Mouse (Mus musculus) midbrain, embryonic 10.5 days (tissue): ENCODE data around the gene Yaf2. TPM values are rescaled to one million over a fixed set of nuclear protein-coding genes. Genes with fewer than 3 reads are reported as not detected.
"Not testable (repeated sequence)": the region's sequence is repeated elsewhere in the genome, so short reads cannot be mapped to it uniquely, and the experiment has no call there.

ENCODE experiments used
- DNase-seq: peaks from one replicate; pipeline ENCODE4 v3.0.0-alpha.2; 2017; ENCODE audit warnings: low spot score
- H3K27ac ChIP-seq: fragments of 300-500 bp; sonication (generic); replicated peaks from 2 replicates; pipeline ENCODE4 v1.5.1; 2016; ENCODE audit warnings: mild to moderate bottlenecking
- H3K27me3 ChIP-seq: fragments of 300-500 bp; sonication (generic); 2 replicates; pipeline ENCODE4 v1.6.1; 2016; ENCODE audit warnings: low read depth, mild to moderate bottlenecking; ENCODE audit not compliant: poor library complexity, severe bottlenecking
- H3K36me3 ChIP-seq: fragments of 300-500 bp; sonication (generic); 2 replicates; pipeline ENCODE4 v1.6.1; 2016; ENCODE audit warnings: mild to moderate bottlenecking, moderate library complexity
- H3K4me1 ChIP-seq: fragments of 300-500 bp; sonication (generic); 2 replicates; pipeline ENCODE4 v1.6.1; 2016
- H3K4me3 ChIP-seq: fragments of 300-500 bp; sonication (generic); 2 replicates; pipeline ENCODE4 v1.5.1; 2016; ENCODE audit warnings: mild to moderate bottlenecking, moderate library complexity
- H3K9me3 ChIP-seq: fragments of 300-500 bp; sonication (generic); replicated peaks from 2 replicates; pipeline ENCODE4 v1.6.1; 2016; ENCODE audit warnings: mild to moderate bottlenecking
- WGBS: fragments of 180-500 bp; shearing (Covaris S2); methylation state at CpG from one replicate; pipeline ENCODE4 v1.1.7; 2016; 5-methylcytosine and 5-hydroxymethylcytosine counted together
- polyA plus RNA-seq: library from polyadenylated mRNA; unstranded; fragments of >200 nt; fragmentation: Nextera tagmentation; extraction: Ambion mirVana; gene quantifications from 2 replicates; pipeline ENCODE4 v1.2.1, GENCODE M21; 2016

Gene Yaf2
- 110 and 113 TPM in 2 replicates for polyA plus RNA-seq

DNA sequence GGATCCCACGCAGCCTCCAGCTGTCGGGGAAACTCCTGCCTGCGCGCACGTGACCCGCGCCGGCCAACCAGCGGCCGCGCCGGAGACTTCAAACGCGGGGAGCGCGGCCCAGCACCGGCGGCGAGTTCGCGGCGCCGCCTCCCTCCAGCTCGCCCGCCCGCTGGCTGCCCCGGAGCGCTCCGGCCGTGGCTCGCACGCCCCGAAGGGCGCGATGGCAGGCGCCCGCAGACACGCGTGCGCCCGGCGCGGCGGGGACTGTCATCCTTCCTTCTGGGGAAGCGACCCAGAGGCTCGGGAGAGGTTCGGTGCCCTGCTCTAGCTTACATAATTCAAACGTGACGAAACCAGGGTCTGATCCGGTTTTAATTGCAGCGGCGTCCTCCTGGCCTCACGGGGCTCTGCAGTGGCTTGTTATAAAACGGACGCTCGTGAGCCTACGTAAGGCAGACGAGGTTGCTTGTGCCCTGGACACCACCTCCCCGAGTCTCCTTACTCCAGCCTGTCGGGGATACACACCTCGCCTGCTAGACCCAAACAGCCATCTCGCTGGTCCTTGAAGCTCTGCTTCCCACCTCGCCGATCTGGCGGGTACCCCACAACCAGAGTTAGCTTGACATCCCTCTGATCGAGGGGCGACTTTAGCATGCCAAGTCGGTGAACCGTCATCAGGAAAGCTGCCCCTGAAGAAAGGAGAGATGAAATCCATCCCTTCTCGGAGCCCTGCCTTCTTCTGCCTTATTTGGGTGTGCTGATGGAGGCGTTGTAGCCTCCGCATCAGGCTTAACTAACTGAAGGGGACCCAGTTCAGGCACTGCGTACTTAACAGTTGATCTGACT lies at the start of gene Yaf2:
TSS of gene Yaf2 (minus strand) at position 11 of the 837 bp plus-strand sequence.
- Histone ChIP-seq H3K27me3 (peaks cover 11% of the 10 kb centered on the region; the same call in 1 of the 2 replicates), H3K9me3 (no peaks in the 10 kb centered on the region), H3K4me3 (peak within 1 kb of the TSS; percentile 86), H3K36me3 (peaks cover 15% of the 10 kb centered on the region), H3K27ac (peak within 1 kb of the TSS; percentile 94), H3K4me1 (peaks cover 24% of the 10 kb centered on the region)
- under 1% methylated on average over 73 of the region's 73 CpGs for WGBS
- peak; percentile 86 for DNase-seq

DNA sequence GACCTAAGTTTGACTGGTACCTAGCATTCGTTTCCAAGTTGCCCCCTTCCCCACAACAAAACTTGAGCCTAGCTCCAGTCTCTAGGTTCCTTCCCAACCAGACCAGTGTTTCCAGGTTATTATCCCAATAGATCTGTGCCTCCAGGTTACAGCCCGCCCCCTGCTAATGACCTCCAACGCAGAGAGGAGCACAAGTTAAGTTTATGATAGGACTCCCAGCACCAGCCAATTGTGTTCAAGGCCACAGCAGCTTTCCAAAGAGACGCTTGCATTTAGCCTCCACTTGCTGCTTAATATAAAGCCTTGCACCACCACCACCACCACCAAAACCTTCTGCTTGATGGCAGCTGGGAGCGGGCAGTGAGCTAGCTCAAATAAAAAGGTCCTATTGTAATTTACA lies 44.6 kb upstream of the Yaf2 start:
- Histone ChIP-seq H3K36me3 (peaks cover 31% of the 10 kb centered on the region), H3K4me1 (no peaks in the 10 kb centered on the region), H3K27me3 (no peaks in the 10 kb centered on the region), H3K9me3 (no peaks in the 10 kb centered on the region), H3K4me3 (no peak overlapping the region), H3K27ac (no peak overlapping the region)
- 79% methylated on average over 5 of the region's 5 CpGs for WGBS
- no peak for DNase-seq

DNA sequence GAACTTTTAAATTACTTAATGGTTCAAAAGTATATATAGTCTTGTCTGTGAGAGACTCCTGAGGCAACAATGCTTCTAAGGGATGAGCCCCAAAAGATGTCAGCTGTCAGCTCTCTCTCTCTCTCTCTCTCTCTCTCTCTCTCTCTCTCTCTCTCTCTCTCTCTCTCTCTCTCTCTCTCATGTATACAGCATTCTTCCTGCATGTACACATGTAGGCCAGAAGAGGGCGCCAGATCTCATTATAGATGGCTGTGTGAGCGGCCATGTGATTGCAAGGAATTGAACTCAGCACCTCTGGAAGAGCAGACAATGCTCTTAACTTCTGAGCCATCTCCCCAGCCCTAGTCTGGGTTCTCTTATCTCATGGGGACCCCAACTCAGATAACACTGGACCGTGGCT lies 42.4 kb upstream of the Yaf2 start:
- 68% methylated on average over 3 of the region's 3 CpGs for WGBS
- H3K36me3 ChIP-seq, result peaks cover 11% of the 10 kb centered on the region
- no peak overlapping the region for H3K4me3 ChIP-seq
- no peaks in the 10 kb centered on the region for H3K9me3 ChIP-seq
- H3K4me1 ChIP-seq, result no peaks in the 10 kb centered on the region
- H3K27ac ChIP-seq, result no peak overlapping the region
- no peak for DNase-seq
- no peaks in the 10 kb centered on the region for H3K27me3 ChIP-seq

DNA sequence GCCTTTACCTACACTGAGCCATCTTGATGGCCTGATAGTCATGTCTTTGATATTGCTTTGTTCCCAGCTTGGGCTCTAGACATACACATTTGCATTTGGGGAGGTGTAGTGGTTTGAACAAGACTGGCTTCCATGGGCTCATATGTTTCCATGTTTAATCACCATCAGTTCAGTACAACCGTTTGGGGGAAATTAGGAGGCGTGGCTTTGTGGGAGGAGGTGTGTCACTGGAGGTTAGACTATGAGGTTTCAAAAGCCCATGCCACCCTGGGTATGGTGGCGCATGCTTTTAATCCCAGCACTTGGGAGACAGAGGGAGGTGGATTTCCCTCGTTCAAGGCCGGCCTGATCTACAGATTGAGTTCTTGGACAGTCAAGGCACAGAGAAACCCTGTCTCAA lies 39.0 kb upstream of the Yaf2 start:
- H3K27ac ChIP-seq, result no peak overlapping the region
- no peaks in the 10 kb centered on the region for H3K9me3 ChIP-seq
- no peaks in the 10 kb centered on the region for H3K27me3 ChIP-seq
- H3K4me1 ChIP-seq, result no peaks in the 10 kb centered on the region
- H3K4me3 ChIP-seq, result no peak overlapping the region
- DNase-seq, result no peak
- H3K36me3 ChIP-seq, result no peaks in the 10 kb centered on the region
- WGBS, result 96% methylated on average over 5 of the region's 5 CpGs

DNA sequence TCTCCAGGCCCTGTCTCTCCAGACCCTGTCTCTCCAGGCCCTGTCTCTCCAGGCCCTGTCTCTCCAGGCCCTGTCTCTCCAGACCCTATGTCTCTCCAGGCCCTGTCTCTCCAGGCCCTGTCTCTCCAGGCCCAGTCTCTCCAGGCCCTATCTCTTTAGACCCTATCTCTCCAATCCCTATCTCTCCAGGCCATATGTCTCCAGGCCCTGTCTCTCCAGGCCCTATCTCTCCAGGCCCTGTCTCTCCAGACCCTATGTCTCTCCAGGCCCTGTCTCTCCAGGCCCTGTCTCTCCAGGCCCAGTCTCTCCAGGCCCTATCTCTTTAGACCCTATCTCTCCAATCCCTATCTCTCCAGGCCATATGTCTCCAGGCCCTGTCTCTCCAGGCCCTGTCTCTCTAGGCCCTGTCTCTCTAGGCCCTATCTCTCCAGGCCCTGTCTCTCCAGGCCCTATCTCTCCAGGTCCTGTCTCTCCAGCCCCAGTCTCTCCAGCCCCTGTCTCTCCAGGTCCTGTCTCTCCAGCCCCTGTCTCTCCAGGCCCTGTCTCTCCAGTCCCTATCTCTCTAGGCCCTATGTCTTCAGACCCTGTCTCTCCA lies 35.9 kb upstream of the Yaf2 start:
- not testable (repeated sequence) for H3K27me3 ChIP-seq, H3K4me3 ChIP-seq, H3K4me1 ChIP-seq, DNase-seq, H3K27ac ChIP-seq, H3K9me3 ChIP-seq, H3K36me3 ChIP-seq

DNA sequence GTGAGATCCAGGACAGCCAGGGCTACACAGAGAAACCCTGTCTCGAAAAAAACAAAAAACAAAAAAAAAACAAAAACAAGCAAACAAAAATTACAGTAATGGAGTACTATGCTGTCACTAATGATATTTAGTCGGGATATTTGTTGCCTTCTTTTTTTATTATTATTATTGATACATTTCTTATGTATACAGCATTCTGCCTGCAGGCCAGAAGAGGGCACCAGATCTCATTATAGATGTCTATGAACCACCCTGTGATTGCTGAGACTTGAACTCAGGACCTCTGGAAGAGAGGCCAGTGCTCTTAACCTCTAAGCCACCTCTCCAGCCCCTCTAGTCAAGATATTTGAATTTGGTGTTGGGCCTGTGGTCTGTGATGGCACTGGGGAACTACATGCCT lies 35.1 kb upstream of the Yaf2 start:
- no peak for DNase-seq
- Histone ChIP-seq H3K36me3 (no peaks in the 10 kb centered on the region), H3K4me3 (no peak overlapping the region), H3K27ac (no peak overlapping the region), H3K27me3 (no peaks in the 10 kb centered on the region), H3K4me1 (no peaks in the 10 kb centered on the region), H3K9me3 (no peaks in the 10 kb centered on the region)
- 80% methylated on average over 2 of the region's 2 CpGs for WGBS

DNA sequence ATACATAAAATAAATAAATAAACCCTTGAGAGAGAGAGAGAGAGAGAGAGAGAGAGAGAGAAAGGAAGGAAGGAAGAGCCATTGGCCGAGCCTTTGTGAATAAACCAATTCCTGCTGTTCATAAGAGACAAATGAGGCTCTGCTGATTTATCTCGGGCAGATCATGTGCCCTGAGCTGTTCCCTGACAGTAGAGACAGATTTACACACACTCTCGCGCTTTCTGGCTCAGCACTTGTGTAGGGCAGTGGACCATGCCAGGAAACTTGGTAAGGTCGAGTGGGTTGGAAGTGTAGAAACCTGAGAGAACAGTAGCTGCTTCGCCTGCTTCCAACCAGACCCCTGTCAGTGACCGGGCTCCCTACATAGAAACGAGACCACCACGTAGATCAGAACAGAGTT lies 31.8 kb upstream of the Yaf2 start:
- H3K4me1 ChIP-seq, result no peaks in the 10 kb centered on the region
- 86% methylated on average over 9 of the region's 9 CpGs for WGBS

DNA sequence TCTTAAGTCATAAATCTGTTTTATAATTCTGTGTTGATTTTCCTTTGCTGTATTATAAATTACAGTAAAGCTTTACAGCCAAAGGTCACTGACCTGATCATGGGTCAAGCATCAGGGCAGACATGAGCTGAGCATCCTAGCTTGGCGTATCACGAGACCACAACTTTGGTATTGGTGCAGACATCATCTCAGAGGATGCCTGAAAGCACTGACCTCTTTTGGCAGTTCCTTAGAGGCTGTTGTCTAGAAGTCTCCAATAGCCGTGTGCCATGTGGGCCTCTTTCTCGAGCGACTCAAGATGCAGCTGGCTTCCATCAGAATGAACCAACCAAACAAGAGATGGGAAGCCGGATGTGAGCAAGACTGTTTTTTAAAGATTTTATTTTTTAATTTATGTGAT lies 28.8 kb upstream of the Yaf2 start:
- Histone ChIP-seq H3K9me3 (no peaks in the 10 kb centered on the region), H3K4me3 (no peak overlapping the region), H3K4me1 (no peaks in the 10 kb centered on the region), H3K36me3 (no peaks in the 10 kb centered on the region), H3K27me3 (no peaks in the 10 kb centered on the region), H3K27ac (no peak overlapping the region)
- 91% methylated on average over 6 of the region's 6 CpGs for WGBS
- DNase-seq, result no peak

More for the DNA sequence above, 31.8 kb upstream of the Yaf2 start:
- H3K27ac ChIP-seq, result no peak overlapping the region
- DNase-seq, result no peak
- no peak overlapping the region for H3K4me3 ChIP-seq
- H3K27me3 ChIP-seq, result no peaks in the 10 kb centered on the region
- no peaks in the 10 kb centered on the region for H3K9me3 ChIP-seq
- H3K36me3 ChIP-seq, result no peaks in the 10 kb centered on the region

DNA sequence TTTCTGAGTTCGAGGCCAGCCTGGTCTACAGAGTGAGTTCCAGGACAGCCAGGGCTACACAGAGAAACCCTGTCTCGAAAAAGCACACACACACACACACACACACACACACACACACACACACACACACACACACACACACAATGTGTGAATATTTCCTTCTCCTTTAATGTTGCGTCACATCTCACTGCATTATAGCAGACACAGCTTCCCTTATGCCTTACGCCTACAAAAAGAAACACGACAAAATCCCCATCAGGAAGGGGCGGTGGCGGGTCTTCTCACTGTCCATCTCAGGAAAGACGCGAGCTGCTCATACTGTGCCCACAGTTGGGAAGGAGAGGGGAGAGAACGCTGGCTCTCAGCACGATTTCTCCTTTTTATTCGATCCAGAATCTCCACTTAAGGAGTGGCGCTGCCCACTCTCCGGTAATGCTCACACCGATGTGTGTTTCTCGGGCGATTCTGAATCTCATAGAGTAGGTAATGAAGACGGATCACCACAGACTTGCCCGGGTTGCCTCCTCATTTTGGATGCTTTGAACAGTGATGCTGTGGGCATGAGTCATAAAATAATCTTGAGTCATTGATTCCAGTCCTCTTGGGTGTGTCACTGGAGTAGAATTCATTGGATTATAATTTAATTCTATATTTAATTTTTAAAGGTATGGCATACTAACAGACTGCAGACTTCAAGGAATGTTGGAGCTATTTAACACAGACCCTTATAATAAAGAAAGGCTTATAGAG lies 21.8 kb upstream of the Yaf2 start:
- DNase-seq, result no peak
- H3K9me3 ChIP-seq, result no peaks in the 10 kb centered on the region; the same call in 1 of the 2 replicates
- no peak overlapping the region for H3K27ac ChIP-seq
- 93% methylated on average over 18 of the region's 19 CpGs for WGBS
- H3K27me3 ChIP-seq, result no peaks in the 10 kb centered on the region
- no peaks in the 10 kb centered on the region for H3K4me1 ChIP-seq
- no peaks in the 10 kb centered on the region for H3K36me3 ChIP-seq
- no peak overlapping the region for H3K4me3 ChIP-seq

DNA sequence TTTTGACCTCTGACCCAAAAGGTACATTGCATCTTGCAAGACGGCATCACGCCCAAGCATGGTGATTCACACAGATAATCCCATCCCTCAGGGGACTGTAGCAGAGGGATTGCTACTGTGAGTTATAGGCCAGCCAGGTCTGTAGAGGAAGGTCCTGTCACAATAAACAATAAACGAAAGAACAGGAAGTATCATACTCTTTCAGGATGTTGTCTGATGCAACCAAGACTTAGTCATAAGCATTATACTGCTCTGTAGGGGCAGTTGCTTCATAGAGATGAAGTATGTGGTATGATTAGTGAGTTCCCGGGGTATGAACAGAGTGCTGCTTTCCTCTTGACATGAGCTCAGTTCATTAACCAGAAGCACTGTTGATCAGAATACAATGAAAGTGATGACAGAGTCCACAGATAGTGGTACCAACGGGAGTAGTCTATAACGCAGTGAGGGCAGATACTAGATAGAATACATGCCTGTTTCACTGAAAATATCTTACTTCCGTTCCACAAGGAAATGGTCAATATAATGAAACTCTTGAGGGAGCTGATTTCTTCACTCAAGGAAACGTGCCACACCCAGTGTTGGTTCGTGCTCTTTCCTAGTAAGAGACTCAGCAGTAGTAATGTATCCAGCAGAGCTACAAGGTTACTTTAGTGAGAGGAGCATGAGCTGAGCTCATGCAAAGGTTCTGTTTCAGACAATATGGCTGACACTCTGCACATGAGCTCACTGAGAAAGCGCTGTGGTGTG lies 4.1 kb upstream of the Yaf2 start:
- Histone ChIP-seq H3K4me3 (no peak overlapping the region), H3K36me3 (no peaks in the 10 kb centered on the region), H3K9me3 (no peaks in the 10 kb centered on the region), H3K4me1 (peaks cover 9% of the 10 kb centered on the region; the same call in 1 of the 2 replicates), H3K27me3 (peaks cover 11% of the 10 kb centered on the region; the same call in 1 of the 2 replicates), H3K27ac (no peak overlapping the region)
- WGBS, result 89% methylated on average over 10 of the region's 10 CpGs
- no peak for DNase-seq

DNA sequence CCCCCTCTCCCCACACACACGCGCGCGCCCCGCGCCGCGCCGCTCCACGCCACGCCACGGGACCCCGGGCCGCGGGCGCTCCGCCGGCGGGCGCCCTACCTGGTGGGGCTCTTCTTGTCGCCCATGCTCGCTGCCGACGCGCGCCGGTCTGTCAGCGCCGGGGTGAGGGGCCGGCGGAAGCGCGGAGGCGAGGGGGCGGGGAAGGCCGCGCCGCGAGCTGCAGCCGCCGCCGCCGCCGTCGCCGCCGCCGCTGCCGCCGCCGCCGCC lies 144 bp downstream of the Yaf2 start:
- Histone ChIP-seq H3K4me1 (peaks cover 24% of the 10 kb centered on the region), H3K4me3 (peak overlapping the region; percentile 86), H3K27me3 (peaks cover 11% of the 10 kb centered on the region; the same call in 1 of the 2 replicates), H3K36me3 (peaks cover 21% of the 10 kb centered on the region), H3K9me3 (no peaks in the 10 kb centered on the region), H3K27ac (peak overlapping the region; percentile 94)
- no peak for DNase-seq
- WGBS, result 5% methylated on average over 50 of the region's 52 CpGs

DNA sequence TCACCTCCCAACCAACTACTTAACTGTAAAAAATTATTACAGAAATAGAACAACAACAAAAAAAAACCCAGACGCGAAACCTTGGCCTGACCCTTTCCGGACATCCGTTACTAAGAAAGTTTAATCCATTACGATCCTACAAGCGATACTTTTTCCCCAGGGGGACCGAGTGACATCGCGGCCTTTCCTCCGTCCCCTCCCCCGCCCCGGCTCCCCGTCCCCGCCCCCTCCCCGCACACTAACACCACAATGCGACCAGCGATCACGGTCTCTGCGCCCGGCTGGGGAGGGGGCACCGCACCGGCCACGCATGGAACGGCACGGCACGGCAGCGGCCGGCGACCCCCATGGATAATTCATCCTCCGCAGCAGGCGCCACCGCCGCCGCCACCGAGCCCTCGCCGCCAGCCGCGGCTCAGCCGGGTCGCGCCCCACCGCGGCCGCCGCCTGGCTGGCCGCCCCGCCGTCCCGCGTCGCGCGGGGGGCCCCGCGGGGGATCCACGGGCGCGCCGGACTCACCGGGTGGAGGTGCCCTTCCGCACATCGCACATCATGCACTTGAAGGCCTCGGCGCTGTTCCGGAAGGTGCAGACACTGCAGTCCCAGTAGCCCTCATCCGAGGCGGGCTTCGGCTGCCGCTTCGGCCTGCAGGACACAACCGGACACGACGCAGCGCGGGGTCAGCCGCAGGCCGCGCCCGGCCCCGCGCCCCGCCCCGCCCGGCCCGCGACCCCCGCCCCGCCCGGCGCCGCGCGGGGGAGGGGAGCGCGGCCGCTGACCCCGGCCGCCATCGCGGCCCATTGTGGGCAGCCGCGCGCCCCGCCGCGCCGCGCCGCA lies 696 bp downstream of the Yaf2 start:
- Histone ChIP-seq H3K4me3 (peak overlapping the region; percentile 86), H3K9me3 (no peaks in the 10 kb centered on the region), H3K36me3 (peaks cover 25% of the 10 kb centered on the region), H3K4me1 (peaks cover 24% of the 10 kb centered on the region), H3K27ac (peak overlapping the region; percentile 94), H3K27me3 (peaks cover 11% of the 10 kb centered on the region; the same call in 1 of the 2 replicates)
- under 1% methylated on average over 87 of the region's 110 CpGs for WGBS
- peak; percentile 76 for DNase-seq
